Mouse (Mus musculus) c-Kit-positive CD71-positive TER-119-negative erythroid progenitor cells, embryonic 14.5 days (primary cell): ENCODE results near the gene Limch1.

ENCODE experiments used
- DNase-seq: peaks from one replicate; pipeline ENCODE4 v3.0.0-alpha.2; 2013; ENCODE audit warnings: low read depth

The Limch1 gene

DNA sequence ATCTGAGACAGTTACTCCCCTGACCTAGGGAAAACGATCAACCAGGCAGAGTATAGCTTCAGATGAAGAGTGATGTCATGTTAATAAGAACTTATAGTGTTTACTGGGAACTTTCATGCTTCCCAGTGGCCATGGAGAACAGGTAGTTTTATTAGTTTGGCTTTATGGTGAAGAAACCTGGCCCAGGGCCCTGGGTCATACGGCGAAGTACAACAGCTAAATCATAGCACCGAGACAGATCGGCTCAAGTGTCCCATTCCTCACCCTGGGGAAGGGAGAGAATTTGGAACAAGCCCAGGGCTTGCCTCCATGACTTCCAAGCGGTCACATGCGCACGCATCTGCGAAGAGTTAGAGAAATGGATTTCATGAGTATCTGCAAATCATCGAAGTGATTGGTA, 84.6 kb downstream of the Limch1 start:
- DNase-seq = no peak

DNA sequence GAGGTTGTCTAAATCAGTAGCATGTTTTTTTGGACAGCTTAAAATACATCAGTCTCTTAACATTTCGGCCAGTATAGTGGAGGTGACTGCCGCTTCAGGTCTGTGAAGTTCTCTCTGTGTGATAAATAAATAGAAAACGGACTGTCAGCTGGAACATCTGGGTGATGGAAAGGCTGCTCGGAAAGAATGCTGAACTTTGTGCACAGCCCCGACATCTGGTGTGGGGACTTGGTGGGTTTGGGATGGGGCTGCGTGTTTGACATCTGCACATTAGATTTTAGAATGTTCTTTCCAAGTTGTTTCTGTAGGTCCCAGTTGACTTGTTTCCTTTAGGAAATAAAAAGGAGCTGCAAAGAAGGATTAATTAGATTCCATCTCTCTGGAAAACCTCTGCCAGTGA, 89.1 kb downstream of the Limch1 start:
- no peak for DNase-seq

DNA sequence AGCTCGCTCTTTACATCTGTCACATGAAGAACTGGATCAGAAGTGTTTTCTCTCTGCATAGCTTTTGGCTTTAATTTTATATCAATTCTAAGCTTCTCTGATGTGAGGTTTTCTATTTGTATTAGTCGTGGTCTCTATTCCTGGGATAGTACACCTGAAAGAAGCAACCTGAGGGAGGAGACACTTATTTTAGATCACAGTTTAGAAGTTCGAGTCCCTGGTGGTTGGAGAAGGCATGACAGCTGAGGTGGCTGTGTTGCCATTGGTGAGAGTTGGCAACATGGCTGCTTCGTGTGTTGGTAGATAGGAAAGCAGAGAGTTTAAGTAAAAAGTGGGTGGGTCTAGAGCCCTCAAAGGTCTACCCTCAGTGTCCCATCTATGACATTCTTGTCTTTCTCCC, 91.3 kb downstream of the Limch1 start:
- no peak for DNase-seq

DNA sequence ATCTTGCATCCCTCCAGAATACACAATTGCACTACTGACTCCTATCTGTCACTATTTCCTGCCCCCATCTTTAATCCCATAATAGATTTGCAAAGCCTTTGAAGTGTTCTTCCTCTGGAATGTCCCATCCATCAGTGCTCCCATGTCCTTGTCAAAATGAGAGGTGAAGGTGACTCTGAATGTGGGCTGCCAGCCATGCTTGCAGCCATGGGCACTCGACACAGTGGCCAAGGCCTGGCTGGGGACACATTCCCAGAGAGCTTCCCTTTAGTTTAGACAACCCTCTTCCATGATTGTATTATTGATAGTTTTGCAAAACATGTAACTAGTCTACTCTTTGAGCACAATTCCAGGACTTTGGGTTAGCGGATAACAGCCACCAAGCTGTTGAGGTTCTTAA, 96.3 kb downstream of the Limch1 start:
- no peak for DNase-seq

DNA sequence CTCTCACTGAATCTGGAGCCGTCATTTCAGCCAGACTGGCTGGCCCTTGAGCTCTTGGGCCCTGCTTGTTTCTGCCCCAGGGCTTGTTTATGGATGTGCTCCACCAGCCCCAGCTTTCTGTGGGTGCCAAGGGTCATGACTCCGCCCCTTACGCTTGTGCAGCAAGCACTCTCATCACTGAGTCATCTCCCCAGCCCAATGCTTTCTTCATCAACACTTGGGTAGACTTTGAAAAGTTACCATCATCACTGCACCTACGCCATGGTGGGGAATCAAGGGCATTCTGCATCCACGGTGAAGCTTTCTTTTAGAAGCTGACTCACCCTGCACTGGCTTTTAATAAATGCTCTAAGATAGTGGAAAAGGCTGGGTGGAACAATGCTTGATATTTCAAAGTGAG, 97.1 kb downstream of the Limch1 start:
- no peak for DNase-seq

DNA sequence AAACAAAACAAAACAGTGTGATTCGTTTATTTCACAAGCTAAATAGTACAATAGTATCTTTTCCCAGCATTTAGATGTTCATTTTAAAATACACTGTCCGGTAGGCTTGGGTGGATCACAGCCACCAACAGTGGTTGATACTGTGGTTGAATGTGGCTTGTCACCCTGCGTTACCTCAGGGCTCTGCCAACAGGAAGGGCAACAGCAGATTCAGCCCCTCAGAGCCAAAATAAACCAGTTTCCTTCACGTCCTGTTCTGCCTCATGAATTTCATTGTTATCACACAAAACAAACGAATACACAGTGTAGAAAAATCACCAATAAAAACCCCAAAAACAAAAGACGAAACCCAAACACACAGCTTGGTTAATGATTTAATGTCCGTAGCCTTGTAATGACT, 102.5 kb downstream of the Limch1 start:
- no peak for DNase-seq

DNA sequence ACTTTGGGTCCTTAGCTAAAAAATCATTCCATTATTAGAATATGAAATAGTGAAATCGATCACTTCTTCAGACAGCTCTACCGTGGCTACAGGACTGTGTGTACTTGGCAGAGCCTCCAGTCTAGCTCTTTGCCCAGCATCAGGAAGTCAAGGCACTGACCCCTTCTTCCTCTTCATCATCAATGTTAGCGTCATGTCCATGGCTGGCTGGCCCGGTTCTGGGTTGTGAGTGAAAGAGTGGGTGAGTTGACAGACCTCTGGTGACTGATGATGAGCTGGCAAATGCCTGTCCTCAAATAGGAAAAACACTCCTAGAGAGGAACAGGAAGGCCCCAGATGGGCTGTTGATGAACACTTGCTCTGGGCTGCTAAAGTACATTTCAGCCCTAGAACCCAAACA, 103.5 kb downstream of the Limch1 start:
- no peak for DNase-seq

DNA sequence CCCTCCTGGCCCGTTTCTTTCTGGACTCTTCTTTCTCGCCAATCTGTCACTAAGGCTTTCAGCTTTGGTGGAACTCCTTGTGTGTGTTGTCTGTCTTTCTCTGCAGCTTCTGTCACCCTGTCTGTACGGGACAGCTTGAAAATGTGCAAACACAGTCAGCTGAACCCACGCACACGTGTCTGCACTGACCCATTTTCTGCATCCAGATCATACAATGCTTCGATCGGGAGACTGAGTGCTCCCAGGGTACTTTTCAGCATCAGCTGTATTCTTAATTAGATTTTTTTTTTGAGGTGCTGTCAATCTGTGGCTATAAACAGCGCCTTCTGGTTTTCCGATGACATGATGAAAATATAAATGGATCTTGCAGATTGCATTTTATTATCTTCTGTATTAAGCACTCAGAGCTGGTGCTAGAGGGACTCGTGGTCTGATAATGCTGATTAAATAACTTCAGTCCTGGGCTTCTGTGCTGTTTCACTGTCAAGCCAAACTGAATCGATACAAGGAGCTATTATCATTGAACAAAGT, 105.2 kb downstream of the Limch1 start:
- DNase-seq = no peak

DNA sequence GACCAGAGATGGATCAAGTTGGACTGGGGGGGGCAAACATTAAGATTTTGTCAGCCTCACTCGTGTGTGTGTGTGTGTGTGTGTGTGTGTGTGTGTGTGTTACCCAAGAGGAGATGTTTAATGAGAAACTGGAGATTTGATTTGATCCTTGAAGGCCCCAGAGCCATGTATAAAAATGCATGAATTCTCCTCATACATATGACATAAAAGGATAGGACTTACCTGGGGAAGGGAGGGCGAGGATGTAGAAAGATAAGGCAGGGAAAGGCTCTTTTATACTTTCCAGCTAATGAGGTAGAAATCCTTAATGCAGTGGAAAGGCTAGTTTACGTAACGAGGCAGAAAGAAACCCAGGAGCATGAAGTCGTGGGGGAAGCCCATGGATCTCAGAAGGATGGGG, 106.1 kb downstream of the Limch1 start:
- DNase-seq = no peak

DNA sequence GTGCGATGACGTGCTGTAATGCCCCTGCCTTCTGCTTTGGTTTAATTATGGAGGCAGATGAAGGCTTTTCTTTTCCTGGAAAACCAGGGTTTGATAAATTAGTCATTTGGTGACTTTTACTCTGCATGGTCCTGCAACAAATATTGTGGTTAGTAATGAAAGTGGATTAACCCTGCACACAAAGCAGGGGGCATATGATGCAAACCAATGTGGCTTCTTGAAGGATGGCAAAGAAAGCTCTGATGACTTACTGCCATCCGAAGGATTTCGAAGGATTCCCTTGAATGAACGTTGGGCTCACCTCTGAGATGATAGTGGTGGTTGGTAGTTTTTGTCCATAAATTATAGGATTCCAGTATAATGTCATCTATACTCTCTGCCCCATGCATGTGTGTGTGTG, 108.6 kb downstream of the Limch1 start:
- DNase-seq = no peak

DNA sequence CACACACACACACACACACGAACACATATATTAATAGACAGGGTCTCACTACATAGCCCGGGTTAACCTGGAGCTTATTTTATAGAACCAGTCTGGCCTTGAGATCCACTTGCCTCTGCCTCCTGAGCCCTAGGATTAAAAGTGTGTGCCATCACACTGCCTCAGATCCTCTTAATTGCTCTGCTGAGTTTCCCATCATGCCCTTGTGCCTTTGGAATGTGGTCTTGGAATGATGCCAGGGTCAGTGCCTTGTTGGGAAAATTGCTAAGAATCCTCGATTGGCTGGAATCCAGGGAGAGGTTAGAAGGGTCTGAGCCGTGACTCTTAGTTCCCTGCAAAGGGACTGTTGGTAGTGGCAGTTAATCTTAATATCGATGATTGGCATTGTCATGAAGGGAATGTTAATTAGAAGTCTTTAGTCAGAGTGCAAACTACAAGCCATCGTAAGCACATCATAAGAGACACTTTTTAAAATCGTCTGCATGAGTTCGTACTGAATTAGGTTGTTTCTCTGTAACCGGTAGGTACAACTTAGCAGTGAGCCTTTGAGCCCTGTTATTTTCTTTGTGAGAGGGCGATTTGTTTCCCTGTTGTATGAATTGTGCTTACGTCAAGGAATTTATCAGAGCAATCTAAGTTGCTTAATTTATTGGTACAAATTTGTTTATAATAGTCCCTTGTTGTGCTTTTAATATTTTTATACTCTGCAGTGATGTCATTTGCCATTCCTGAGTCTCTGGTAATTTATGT, 109.9 kb downstream of the Limch1 start:
- DNase-seq = no peak

DNA sequence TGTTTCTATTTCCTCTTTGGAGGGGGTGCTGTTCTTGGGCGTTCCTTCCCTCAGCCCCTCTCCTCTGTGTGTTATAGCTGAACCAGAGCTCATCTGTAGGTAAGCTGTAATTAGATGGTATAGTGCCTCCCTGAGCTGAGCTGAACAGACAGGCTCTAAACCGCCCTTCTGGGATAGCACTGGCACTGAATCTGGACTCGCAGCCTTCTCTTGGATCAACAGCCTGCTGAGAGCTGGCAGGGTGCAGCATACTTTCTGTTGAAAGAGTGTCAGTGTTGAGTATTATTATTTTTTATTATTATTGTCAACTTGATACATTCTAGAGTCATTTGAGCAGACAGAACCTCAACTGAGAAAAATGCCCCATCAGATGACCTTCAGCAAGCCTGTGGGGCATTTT, 113.9 kb downstream of the Limch1 start:
- DNase-seq = no peak

DNA sequence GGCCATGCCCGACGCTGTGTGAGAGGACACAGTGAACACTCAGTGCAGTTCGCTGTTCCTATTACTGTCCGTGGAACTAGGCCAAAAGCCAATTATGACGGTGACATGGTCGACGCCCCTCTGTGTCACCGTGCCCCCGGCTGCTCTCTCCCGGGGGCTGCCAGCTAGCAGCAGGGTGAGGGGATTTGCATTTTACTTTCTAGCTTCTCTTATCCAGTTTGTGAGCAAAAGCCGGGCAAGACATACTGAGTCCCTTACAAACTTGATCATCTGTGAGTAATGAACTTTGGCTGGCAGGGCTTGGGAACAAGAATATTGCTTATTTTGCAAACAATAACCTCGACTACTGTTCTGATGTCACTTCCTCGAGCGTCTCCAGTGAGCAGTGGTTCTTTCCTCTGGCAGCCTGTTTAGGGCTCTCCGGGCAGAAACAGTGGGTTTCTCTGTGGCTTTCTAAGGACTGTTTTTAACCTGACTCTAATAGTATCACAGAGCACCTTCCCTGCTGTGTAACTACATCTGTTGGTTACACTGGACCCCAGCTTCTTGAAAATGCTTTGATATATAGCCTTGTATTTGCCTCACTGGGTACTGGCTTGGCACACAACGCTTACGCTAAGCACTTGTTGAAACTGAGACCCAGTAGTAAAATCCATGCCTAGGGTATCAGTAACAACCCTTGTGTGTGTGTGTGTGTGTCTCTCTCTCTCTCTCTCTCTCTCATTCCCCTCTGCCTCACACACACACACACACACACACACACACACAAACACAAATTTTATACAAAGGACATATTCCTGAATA, 115.8 kb downstream of the Limch1 start:
- DNase-seq = no peak

DNA sequence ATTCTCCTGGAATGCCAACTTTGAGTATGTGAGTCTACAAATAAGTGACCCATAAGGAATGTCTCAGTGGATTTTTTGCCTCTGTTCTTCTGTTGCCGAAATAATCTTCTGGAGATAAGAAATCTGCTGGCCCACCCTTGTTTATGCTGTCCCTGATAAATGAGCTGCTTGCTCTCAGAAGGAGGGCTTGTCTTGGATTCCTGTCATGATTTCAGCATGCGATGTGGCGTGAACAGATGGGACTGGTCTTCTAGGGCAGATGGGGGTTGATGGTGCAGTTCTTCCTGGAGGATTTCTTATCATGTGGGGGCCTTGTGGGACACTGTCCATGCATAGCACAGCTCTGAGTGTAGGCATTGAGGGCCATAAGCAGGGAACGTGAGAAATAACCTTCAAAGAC, 116.5 kb downstream of the Limch1 start:
- DNase-seq = no peak

DNA sequence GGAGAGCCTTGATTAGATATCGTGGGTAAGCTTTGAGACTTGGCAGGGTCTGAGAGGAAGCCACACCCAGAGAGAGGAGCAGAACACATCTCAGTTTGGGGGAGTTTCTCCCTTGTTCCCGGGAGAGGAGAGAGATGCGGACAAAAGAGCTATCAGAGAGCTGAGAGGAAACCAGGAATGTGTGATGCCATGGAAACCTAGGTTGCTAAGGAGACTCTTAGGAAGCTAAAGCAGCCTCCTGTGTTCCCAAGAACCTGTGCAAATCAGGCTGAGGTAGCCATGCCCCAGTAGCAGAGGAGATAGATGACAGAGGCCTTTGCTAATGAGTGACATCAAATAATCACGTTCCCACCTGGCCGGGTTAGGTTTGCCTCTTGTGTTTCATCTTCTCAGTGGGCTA, 119.6 kb downstream of the Limch1 start:
- DNase-seq = no peak

DNA sequence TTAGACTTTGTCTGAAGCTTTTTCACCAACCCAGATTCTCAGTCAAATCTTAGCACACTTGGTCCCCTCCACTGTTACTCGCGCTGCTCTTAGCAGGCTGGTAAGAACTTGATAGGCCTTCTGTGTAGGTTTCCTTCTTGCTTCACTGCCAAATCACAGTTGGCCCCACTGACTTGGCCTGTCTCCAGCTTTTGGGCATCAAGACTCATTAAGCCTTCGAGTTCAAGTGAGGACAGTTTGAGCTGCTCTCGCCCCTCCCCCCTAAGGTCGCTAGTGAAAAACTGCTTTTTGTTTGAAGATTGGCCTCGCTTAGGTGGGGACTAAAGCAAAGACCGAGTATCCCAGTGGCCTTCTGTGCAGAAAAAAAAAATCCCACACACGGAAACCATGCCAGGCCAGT, 120.4 kb downstream of the Limch1 start:
- DNase-seq = no peak

DNA sequence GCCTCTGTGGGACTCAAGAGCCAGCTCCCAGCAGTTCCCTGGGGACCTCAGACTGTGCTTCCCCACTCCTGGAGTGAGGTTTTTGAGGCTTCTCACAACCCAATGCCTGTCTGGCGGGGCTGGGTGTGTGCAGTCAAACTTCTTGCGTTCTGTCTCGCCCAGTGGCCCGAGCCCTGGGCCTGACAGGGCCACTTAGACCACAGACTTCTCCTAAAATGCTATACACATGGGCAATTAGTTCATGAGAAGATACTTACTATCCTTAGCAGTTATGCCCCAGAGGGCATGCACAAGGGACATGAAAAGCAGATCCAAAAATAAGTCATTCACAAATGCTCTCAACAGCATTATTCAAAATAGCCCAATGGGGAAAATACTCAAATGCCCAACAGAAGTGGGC, 123.9 kb downstream of the Limch1 start:
- no peak for DNase-seq

DNA sequence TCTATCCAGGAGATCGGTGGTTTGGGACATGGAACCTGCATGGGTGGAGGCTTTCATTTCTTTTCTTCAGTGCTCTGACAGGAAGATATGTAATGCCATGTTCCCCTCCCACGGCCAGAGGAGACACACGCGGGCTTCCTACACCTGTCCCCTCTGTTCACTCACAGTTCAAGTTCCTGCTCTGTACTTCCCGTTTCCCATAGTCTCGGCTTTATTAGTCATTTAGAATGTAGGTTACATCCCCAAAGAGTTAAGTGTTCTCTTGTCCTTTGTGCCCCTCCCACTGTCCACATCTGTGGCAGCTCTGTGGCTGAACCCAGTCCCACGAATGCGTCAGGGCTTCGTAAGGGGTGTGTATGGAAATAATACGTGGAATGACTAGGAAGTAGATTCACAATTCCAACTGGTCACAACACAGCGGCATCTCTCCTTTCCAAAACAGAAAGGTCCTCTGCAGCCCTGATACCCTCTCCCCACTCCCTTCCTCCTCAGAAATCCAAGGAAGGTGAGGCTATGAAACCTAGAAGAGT, 126.0 kb downstream of the Limch1 start:
- DNase-seq = no peak

DNA sequence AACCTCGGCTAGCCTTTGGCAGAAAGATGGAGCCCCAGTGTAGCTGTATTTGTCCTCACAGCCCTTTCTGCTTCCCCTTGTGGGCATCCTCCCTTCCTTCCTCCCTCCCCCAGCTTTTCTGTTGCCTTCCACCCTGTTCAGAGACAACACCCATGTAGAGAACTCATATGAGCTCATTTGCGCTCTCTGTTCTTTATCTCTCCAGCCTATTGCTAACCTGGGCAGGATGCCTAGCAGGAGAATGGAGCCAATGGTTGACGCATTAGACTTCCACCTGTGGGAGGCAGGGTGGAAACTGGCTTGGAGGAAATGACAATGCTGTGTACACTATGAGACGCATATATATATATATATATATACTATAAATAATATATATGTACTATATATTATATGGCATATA, 126.4 kb downstream of the Limch1 start:
- DNase-seq = no peak

DNA sequence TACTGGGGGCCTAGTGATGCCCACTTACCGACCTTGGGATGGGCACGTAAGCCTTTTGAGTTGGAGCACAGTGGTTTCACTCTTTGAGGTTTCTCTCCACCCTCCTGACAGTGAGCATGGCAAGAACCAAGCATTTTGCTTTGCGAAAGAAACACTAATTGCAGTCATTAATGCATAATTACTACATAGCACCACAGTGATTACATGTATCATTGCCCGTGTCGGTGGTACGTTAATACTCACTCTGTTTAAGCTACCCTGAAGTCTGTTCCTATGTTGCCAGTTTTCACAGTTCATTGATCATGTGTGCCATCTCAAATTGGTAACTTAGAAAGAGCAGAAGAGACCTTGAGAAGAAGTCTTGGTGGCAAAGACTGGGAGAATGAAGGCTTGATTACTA, 127.1 kb downstream of the Limch1 start:
- no peak for DNase-seq

DNA sequence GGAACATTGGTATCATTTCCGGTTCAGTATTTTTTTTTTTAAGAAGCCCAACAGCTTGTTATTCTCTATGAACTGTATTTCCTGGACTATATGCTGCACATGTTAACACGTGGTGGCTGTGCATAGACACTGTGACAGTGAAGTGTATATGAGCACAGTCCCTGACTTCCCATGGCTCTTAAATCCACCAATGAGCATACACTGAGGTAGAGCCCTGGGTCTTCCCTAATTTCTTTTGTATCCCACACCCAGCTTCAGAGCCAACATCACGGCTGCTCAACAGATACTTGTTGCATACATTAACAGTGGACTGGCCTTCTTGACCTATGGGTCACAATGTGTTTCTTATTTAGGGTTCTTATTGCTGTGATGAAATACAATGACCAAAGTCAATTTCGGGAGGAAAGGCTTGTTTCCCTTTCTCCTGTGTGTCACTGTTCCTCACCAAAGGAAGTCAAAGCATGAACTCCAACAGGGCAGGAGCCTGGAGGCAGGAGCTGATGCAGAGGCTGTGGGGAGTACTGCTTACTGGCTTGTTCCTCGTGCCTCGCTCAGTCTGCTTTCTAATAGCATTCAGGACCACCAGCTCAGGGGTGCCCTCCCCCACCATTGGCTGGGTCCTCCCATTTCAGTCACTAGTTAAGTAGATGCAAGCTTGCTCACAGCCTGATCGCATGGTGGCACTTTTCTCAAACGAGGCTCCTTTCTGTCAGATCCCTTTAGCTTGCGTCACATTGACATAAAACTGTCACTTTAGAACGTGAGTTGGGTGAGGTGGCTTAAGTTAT, 130.6 kb downstream of the Limch1 start:
- DNase-seq = no peak

DNA sequence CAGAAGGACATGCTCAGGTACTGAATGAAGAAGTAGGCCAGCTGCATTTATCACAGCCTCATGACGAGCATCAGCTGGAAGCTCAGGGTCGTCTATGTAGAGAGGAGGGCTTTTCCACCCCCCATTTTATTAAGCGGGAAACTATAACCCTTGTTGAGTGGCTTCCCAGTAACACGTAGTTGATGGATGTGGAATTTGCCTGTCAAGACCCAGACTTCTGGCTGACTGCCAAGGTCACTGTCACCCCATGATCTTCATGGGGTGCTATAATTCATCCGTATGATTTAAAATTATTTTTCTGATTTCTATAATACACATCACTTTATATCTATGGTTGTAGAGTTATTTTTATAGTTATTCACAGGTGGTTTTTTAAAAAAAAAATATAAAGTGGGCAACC, 131.4 kb downstream of the Limch1 start:
- DNase-seq = no peak
